Mouse (Mus musculus) ovary, adult 18-20 months (tissue): ENCODE results near the gene Adgra3.

ENCODE experiments used
- DNase-seq: peaks from one replicate; pipeline ENCODE4 v3.0.0; 2022; ENCODE audit warnings: low spot score, mixed read lengths

Adgra3 gene

DNA sequence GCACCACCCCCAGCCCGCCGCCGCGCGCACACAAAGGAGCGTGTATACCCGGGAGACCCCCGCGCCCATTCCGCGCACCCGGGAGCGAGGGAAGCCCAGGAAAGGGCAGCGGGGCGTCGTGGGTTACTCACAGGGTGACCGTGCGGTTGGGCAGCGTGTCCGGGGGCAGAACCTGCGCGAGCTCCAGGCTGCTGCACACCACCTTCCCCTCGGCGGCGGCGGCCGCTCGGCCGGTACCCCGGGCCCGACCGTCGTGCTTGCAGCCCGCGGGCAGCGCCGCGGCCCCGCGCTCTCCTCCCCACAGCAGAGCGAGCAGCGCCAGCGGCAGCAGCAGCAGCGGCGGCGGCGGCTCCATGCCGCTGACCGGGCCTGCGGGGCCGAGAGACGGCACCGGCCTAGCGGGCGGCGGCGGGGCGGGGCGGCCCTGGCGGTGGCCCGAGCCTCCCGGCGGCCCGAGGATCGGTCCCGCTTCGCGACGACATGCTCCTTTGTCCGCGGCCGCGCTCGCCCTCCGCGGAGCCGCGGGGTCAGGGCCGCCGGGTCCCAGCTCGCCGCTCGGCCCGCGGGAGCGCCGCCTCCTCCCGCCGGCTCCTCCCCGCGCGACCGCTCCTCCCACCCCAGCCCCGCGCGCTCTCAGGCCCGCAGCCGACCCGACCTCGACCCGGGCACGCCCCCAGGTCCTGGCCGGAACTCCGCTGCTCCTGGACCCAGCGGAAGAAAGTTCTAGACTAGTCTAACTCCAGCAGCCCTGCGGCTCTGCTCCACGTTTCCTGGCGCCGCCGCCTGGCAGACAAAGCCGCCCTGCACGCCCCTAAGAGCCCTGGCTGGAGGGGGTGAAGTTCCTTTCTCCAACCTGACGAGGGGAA lies at the start of gene Adgra3:
Adgra3 (minus strand) TSS at position 586 of the 866 bp plus-strand sequence.
- peak; percentile 81 for DNase-seq

DNA sequence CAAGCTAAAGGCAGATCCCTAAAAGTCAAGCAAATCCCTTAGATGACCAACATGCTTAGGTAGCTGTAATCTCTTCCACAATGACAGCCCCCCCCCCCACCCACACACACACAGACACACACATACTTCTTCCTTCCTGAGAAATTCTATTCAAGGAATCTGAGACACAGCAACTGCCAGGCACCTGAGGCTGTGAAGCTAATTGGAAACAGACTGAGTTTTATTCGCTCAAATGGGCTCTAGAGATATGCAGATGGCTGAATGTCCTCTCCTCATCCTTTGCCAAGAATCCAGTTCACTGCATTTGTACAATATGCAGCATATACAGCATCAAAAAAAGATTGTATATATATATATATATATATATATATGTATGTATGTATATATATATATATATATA lies 24.6 kb upstream of the Adgra3 start:
- DNase-seq, result no peak

DNA sequence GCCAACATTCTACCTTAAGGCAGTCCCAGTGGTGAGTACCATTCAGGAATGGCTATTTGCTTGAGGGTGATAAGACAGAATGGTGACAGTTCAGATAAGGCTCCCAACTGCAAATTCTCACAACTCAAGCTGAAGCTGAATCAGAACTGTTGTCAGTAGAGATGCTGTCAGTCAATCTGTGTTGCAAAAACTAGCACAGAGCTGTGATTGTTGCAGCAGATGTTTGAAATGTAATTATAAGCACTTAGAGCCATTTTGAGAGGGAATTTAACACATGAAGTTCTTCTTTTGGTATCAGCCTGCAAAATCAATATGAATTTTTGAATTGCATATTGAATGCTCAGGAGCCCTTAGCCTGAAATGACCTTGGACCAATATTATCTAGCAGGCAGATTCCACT lies 15.4 kb upstream of the Adgra3 start:
- DNase-seq, result no peak

DNA sequence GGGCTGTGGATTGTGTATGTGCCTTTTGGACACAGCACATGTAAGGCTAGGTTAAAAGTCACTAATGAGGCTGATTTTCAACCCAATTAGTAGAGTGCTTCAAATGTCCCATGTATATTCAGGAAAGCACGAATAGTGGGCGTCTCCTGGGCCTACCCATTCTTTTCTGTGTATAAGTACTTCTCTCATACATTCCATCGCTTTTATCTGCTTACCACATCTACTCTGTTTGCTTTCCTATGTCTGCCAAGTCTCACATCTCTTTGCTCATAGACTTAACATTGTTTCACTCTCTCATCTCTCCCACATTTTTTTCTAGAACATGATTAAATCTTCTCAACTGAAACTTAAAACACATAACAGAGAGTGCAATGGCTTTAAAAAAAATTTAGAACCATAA lies 5.4 kb upstream of the Adgra3 start:
- DNase-seq, result no peak

DNA sequence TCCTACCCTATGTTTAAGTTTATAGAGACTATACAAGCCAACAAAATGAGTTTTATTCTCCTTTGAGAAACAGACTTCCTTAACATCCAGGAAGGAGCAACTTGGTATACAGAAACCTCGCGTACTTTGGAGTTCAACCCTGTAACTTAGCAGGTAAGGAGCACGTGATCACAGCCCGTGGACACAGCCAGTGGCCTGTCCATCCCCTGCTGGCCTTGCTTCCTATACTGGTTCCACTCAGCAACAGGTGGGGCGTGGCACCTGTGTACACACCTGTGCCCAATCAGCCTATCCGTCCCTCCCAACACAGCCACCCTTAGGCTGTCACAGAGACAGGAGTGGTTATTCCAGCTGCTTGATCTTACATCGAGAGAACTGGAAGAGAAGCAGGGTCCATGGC lies 780 bp upstream of the Adgra3 start:
- no peak for DNase-seq

DNA sequence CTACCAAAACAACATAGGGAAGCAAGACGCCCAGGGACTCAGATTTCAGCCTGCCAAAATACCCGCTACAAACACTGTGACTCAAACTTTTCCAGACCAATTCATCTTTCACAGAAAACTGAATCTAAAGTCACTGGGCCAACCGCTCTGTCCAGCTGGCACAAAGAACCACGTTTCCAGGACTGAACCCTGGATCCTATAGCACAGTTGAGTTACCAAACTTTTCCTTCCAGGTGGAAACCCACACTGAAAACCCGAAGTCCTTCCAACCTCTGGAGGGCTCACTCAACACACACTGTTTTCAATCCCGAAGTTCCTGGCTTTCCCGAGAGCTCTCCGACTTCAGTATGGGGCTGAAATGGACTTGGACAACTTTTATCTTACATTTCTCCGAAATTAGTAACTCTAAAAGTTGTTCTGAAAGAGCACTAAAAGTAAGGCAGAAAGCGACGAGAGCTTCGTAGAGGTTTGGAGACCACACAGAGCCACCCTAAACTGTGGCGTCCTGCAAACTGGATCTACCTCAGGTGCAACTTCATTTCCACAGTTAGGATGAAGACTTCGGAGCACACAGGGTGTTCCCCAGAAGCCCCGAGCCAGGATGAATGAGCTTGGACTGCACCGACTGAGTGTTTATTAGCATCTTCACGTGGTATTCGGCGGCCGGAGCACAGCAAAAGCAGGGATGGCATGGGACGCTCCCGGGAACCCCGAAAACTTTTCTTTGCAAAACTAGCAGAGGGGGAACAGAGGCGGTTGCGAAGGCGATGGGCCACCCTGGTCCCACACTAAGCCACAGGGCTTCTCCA lies 990 bp downstream of the Adgra3 start:
- DNase-seq, result no peak

DNA sequence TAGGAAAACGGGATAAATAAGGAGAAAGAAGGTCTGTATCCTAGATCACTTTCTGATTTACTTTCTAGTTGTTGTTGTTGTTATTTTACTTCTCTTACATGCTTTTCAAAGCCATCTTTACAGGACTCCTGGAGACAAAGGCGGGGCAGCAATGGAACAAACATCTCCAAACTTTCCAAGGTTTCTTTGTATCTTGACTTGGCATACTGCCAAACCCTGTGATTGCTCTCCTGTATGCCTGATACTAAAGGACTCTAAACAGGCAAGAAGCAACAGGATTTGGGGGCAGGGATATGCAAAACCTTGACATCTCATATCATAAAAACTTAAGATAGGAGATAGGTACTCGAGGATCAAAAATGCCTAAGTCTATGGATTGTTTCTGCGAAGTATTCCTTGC lies 6.3 kb downstream of the Adgra3 start:
- no peak for DNase-seq

DNA sequence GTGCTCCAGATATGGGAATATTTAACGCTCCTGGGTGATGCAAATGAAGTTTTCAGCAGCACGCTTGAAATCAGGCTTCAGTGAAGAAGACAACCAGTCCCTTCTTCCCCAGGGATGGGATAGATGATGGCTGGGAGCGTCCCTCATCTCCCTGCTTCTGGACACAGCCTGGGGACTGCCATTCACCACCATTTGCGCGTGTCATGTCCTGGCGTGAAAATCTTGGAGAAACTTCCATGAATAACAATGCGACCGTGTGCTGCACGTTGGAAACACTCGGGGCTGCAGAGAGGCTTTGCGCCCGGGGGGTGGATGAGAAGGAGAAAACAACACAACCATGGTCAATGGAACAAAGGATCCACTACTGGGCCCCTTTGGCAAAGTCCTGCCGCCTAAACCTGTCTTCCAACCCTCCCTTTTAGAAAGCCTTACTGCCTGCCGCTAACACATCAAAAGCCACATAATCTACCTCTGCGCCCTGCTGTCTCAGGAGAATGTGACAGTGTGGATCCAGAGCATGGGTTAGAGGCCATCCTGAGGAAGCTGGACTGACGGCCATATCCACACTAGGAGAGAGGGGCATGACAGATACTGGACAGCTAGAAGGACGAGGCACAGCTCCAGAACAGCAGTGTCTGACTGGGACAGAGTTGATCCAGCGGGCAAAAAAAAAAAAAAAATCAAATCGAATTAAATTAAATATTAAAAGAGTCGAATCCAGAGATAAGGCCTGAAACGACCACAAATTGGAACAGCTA lies 8.0 kb downstream of the Adgra3 start:
- no peak for DNase-seq

DNA sequence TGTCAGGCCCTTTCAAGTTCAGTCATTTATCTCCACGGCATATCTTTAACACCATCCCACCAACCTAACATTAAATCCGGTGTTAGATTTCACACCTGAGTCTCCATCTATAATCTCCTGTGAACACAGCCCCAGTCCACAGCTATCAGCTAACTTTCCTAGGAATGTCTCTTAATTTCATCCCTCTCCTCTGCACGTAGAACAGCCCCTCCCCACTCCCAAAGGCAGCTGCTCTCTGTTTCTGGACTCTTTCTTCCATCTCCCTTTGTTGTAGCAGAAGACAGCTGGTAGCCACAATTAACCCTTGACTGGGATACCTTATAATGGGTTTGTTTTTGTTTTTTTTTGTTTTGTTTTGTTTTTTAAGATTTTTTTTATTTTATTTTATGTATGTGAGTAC lies 8.8 kb downstream of the Adgra3 start:
- no peak for DNase-seq

DNA sequence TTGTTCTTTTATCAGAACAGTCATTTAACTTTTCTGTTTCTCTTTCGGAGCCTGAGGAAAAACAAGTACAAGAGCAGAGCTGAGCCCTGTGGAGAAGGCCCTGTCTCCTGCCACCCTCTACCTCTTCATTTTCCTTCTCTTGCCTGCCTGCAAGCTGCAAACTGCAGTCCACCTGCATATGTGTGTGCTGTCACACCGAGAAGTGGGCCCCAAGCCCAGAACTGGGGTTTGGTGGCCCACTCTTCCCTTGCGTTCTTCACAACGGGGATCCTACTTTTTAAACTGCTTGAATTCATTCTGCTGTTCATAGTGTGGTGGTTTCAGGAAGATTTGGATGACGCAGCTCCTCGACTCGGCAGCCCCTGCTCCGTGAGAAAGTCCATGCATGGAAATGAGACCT lies 9.3 kb downstream of the Adgra3 start:
- no peak for DNase-seq

DNA sequence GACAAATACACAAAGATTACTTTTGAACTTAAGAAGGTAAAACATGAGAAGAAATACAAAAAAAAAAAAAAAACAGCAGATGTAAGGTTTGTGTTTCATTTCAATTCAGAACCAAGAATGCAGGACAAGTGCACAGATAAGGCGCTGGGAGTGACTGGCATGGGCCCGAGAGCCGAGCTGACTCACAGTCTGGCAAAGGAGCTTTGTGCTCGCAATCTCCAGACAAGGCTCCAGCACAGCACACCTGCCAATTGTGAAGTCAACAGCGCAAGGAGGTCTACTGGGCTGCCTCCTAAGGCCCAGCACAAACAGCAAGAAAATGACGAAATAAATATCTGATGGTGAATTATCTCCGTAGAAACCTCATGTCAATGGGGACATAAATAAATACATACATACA lies 9.8 kb downstream of the Adgra3 start:
- DNase-seq, result peak; percentile 63

DNA sequence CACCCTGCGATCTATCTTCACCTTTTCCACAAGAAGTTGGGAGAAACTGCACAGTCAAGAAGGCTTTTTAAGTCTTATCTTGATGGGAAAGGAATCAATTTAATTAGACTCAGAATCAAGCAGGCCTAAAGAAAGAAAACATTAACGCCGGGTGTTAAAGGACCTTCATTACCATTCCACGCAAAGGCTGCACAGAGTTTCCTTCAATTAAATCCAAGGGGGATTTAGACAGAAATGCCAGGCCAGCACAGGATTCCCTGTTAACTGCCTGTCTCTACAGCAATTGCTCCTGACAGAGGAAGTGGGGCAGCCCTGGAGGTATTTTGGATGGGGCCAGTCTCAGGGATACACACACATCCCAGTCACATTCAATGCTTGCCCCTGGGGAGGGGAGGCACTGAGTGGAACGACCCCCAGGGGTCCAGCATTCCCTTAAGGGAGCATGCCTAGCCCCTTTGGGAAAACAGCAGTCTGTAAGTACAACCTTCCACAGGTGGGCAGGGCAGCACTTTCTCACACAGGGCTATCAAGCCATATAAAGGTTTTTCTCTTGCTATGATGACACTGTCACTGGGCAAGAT lies 10.4 kb downstream of the Adgra3 start:
- no peak for DNase-seq

DNA sequence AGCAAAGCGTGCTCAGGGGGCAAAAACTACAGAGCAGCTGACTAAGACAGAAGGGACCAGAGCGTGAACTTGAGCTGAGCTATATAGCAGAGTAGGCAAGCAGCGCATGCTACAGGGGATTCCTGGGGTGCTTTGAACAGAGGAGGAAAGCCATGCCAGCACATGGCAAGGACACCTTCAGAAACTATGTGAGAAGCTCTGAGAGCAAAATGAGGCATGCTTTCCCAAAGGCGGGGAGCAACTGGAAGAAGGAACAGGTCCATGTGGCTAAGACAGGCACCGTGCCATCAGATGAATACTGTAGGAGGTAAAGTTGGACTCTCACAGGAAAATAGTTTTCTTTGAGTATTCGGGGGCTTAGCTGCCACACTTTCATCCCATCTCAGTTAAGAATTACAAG lies 13.6 kb downstream of the Adgra3 start:
- DNase-seq, result no peak

DNA sequence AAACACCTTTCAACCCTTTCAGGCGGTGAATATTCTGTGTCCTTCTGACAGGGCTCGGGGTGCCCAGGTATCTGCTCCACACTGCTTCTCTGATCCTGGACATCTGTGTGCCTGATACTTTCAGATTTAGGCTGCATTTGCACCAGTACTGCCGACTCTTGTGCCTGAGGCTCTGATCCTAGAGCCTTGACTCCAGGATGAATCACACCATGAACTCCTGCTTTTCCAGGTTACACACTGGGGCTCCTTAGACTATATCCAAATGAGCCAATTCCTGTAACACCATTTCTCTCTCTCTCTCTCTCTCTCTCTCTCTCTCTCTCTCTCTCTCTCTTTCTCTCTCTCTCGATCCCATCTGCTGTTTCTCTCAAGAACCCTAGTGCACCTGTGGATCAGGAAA lies 15.1 kb downstream of the Adgra3 start:
- DNase-seq, result no peak

DNA sequence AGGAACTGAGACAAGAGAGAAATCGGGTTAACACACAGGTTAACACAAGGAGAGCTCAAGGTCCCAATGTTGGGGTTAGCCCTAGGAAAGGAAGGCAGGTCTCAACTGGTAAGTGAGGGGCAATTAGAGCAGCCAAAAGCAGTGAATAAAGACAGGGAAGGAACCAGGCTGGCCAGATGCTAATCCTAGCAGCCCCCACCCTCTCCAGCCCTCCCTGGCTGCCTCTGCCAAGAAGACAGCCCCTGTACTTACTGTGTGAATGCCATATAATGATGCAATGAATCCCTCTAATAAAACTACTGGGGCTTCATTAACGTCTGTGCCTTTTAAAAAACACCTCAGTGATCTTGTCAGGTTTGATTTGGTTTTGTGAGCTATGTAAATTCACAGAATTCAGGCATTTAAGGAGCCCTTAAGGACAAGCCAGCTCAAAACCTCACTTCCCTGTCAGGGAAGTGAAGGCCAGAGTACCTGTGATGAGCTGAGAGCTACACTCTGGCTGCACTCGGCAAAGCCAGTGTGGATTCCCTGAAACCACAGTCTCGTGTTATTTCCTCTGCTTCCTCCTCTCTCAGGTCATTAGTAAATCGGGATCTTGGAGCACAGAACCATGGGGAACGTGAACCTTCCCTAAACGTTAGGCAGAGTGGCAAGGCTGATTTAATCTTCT lies 16.4 kb downstream of the Adgra3 start:
- no peak for DNase-seq

DNA sequence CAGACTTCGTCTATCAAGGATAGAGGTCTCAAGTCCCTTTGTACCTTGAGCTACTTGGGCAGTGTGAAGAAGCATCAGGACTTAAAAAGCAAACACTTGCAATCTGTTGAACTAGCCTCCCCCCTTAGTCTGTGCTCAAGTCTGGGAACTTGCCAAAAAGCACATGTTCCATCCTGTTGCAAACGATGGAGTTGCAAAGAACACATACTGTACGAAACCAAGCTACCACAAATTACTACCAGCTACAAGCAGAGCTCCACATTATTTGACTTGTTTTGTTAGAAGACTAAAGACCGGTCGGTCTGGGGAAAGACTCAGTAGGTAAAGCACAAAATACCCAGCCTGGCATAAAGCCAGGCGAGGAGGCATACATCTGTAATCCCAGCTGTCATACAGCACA lies 19.3 kb downstream of the Adgra3 start:
- DNase-seq, result no peak

DNA sequence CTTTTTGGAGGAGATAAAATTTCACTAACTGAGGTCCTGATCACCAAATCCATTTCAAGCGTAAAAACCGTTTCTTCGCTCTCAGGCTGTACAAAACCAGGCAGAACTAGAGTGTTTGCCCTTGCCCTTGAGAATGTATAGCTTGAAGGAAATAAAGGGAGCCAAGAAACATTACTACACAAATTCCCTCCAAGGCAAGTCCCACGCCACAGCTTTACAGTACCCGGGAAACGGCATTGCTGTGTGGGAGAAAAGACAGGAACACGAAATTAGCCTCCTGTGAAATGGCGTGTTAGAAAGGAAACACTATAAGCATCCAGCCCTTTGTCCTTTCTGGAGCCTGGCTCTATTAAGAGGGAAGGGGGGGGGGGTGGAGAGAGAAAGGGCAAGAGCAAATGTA lies 21.1 kb downstream of the Adgra3 start:
- no peak for DNase-seq

DNA sequence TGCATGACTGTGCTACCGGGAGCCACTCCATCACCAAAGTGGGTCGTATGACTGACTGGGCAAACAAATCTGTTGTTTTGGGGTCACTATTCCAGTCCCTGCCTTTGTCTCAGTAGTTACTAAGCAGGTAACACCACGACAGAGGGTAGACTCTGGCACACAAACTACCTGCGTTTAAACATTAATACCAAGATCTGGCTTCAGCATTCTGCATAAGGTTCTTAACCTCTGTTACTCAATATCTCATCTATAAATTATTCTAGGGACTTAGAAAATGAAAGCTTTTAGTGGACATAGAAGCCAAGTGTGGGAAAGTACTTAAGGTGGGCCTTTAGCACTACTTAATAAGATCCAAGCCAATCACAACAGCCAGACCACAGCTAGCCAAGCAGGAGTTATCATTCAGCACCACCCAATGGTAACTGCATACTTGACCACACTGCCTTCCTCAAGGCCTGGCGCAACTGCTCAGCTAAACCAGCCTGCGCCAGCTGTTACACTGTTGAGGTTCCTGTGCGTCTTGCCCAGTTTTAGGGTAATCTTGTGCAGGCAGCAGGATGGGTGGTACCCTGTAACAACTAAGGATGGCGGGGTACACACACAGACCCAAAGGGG lies 23.8 kb downstream of the Adgra3 start:
- no peak for DNase-seq

DNA sequence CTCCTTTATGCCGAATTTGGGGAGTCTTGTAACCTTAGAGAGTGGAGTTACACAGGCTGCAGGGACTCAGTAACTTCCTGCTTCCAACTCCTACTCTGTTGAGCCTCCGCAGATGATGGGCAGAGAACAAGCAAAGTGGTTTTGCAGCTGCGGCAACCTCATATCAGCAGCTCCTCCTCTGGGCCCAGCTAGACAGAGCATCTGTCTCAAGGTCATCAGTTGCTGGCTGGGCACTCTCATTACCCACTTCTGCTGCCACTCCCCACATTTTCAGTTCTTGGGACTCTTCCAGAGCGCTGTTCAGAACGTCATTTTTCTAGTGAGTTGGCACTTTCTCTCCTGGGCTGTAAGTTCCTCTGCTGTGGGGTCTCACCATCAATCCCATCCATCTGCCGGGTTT lies 24.6 kb downstream of the Adgra3 start:
- peak; percentile 77 for DNase-seq

DNA sequence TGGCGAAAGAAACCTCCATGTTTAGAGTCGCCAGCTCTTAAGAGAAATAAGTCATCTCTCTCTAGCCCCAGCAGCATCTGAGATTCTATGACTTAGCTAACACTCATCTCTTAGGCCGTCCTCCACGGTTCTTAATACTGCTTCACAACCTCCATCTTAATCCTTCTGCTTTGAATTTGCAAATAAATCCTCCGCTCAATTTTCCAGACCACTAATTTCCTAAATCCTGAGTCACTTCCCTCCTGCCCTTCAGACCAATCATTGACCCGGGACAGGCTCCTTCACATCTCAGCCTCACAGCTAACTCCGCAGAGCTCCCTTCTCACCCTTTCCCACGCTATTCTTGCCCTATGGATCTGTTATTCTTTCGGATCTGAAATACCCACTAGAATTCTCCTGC lies 25.1 kb downstream of the Adgra3 start:
- DNase-seq, result no peak

DNA sequence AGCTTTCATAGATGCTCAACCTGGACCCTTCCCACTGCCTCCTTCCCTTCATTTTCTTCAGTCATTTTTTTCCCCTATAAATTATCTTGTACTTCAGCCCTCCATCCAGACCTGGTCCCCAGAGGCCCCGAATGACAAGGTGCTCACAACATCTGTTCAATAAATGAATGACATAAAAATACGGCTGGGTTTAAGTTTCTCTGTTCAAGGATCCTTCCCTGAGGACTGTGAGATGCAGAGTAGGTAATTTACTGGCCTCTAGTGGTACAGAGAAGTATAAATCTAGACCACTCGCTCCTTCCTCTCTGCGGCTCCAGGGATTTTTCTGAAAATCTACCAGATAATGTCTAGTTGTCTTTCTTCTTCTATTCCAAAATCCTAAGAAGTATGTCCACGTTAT lies 26.5 kb downstream of the Adgra3 start:
- no peak for DNase-seq
